Mouse (Mus musculus) R1 (cell line): ENCODE data around the gene Pkp1.
A peak's percentile ranks its signal among the peaks of the same experiment; 100 is the strongest.

Experiments
- DNase-seq: peaks from one replicate; pipeline ENCODE4 v3.0.0-alpha.2; 2018; ENCODE audit warnings: low read depth, low spot score

The Pkp1 gene

DNA sequence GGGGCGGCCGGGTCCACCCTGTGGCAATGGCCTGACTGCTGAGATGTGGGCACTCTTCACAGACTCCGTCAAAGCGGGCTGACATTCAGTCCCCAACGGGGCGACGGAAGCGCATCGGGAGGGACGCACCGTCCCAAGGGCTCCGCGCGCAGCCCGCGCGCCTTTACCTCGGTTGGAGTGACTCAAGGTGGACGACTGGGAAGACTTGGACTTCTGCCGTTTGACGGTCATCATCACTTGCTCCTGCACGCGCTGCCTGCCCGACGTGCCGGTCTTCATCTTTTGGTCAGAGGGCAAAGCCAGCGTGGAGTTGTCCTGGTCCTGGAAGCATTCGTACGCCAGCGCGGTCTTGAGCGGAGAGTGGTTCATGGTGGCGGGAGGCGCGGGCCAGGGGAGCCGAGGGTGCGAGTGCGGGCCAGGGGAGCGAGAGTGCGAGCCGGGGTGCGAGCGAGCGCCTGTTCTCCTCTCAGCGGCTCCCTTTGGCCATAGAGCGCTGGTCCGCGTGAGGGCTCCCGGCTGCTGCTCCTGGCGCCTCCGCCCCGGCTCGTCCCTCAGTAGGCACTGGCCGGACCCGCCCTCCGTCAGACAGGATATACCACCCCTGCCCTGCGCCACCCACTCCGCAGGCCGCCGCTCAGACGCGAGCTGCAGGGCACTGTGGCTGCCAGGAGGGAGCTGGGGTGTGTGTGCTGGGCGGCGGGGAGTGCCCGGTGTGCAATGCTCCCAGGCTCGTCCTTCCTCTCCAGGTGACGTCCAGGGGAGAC, at the start of gene Pkp1:
Gene Pkp1 (minus strand): TSS at position 564 of the 764 bp plus-strand sequence.
- DNase-seq, result peak; percentile 20

DNA sequence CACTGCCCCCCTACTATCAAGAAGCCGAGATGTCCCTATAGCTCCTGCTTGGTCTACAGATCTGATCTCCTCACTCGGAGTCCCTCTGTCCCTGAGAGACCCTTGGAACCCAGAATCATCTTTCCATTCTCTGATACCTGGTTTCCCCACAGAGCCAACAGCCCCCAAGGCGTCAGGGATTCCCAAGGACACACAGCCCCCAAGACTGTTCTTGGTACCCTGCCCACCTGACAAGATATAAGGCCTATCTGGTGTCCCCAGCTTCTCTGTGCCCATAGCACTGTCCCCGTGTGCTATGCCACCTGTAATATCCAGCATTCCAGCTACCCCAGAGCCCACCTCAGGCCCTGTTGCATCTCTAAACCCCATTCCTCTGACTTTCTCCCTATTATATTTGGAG, 48.7 kb upstream of the Pkp1 start:
- no peak for DNase-seq

GRCm38 (mm10) chr1:135964561-135964960, 45.6 kb upstream of the Pkp1 start:
- no peak for DNase-seq

DNA sequence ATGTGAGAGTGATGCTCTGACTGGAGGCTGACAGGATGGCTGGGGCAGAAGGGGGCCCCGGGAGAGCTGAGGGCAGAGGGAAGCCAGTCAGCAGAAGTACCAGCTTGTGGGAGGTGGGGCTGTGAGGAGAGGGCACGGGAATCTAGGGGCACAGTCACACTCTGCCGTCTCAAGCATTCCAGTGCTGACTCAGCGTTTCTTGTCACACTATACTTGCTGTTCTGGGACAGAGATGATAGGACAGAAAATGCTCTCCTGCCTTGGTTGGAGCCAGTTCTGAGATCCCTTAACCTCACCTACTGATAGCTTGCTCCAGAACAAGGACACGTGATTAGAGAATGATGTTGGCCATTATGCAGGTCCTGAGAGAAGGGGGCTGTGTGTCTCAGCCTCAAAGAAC, 44.2 kb upstream of the Pkp1 start:
- DNase-seq, result no peak

GRCm38 (mm10) chr1:135958483-135958882, 39.5 kb upstream of the Pkp1 start:
- DNase-seq, result peak; percentile 55

GRCm38 (mm10) chr1:135948871-135949270, 29.9 kb upstream of the Pkp1 start:
- DNase-seq, result no peak

DNA sequence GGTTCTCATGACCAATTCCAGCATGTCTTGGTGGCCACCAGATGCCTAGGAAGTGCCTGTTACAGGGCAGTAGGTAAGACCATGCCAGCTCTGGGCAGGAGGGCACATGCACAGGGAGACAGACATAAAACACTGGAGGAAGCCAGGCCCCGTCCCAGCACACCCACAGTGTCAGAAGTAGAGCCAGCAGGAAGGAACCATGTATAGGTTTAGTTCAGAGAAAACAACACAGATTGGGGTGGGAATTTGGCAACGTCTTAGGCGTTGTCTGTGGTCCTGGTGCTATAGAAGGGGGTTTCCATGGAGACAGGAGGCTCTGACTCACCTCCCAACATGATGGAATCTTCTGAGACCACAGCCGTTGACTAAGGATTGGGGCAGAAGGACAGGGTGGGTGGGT, 27.2 kb upstream of the Pkp1 start:
- DNase-seq, result no peak

DNA sequence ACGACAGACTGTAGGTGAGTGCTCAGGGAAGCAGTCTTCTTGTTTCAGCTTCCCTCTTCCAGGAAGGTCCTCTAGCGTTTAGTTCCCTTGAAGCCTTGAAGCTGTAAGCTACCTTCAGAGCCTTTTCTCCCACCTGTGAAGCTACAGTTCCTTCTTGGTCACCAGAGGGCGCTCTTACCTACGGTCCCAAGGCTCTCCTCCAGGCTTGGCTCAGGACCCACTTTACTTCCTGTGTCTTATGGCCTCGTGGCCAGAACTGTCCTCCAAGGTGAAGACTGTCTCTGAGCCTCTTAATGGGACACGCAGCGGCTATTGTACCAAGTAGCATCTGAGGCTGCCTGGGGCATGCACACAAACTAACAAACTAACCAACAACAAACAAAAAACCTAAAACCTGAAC, 26.7 kb upstream of the Pkp1 start:
- peak; percentile 83 for DNase-seq

- peak; percentile 83 for DNase-seq
These were observed 25.7 kb upstream of the Pkp1 start for GRCm38 (mm10) chr1:135944526-135945259.

DNA sequence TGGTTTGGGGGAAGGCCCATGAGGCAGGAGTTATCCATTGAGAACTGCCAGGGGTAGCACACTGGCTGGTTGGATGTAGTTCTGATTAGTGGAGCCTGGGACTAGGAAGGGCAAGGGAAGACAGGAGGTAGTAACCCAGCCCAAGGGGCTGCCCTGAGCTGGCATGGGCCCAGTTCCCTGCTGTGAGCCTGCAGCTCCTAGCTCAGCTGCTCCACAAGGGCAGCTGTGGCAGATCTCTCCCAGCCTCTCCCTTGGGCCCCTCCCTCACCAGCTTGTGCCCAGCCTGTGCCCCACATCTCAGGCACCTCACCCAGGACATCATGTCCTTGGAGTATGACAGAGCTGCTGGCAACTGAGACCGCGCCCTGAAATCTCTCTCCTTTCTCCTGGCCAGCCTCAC, 24.7 kb upstream of the Pkp1 start:
- DNase-seq, result no peak

GRCm38 (mm10) chr1:135942116-135942515, 23.1 kb upstream of the Pkp1 start:
- DNase-seq, result no peak

GRCm38 (mm10) chr1:135941259-135942006, 22.4 kb upstream of the Pkp1 start:
- DNase-seq, result no peak

- DNase-seq, result no peak
These were observed 17.1 kb upstream of the Pkp1 start for GRCm38 (mm10) chr1:135936091-135936490.

GRCm38 (mm10) chr1:135933704-135934293, 14.8 kb upstream of the Pkp1 start:
- DNase-seq, result no peak

- DNase-seq, result peak; percentile 15
These were observed 10.9 kb upstream of the Pkp1 start for GRCm38 (mm10) chr1:135929876-135930275.

- no peak for DNase-seq
These were observed 6.8 kb upstream of the Pkp1 start for GRCm38 (mm10) chr1:135925848-135926247.

- no peak for DNase-seq
These were observed 5.5 kb upstream of the Pkp1 start for GRCm38 (mm10) chr1:135924377-135924994.

GRCm38 (mm10) chr1:135923229-135923628, 4.2 kb upstream of the Pkp1 start:
- DNase-seq, result no peak

GRCm38 (mm10) chr1:135917206-135917605, 1.8 kb downstream of the Pkp1 start:
- no peak for DNase-seq

- DNase-seq, result no peak
These were observed 2.4 kb downstream of the Pkp1 start for GRCm38 (mm10) chr1:135916486-135917058.

GRCm38 (mm10) chr1:135913657-135914056, 5.3 kb downstream of the Pkp1 start:
- DNase-seq, result no peak
